Mouse (Mus musculus) kidney, embryonic 16.5 days (tissue): ENCODE measurements at regions not wholly inside any gene's neighbourhood (a gene's known extent, or its start where the extent isn't known, plus 50 kb on each side); places are given as distances from the start of the nearest gene placed in this dataset.

Experiments used
- ATAC-seq: fragments of 200-750 bp; cut with Nextera tagmentation; 2 replicates; pipeline ENCODE4 v1.8.0; 2017; ENCODE audit warnings: moderate TSS enrichment; ENCODE audit not compliant: low FRiP score, low TSS enrichment
- H3K27ac ChIP-seq: fragments of 300-500 bp; sonication (generic); 2 replicates; pipeline ENCODE4 v1.5.1; 2014; ENCODE audit warnings: low read length
- H3K27me3 ChIP-seq: fragments of 300-500 bp; sonication (generic); 2 replicates; pipeline ENCODE4 v1.6.1; 2014; ENCODE audit warnings: low read length, control low read depth, mixed read lengths; ENCODE audit not compliant: insufficient read depth
- H3K36me3 ChIP-seq: fragments of 300-500 bp; sonication (generic); 2 replicates; pipeline ENCODE4 v1.6.1; 2014; ENCODE audit warnings: low read length, control low read depth, mixed read lengths; ENCODE audit not compliant: insufficient read depth
- H3K4me1 ChIP-seq: fragments of 300-500 bp; sonication (generic); 2 replicates; pipeline ENCODE4 v1.6.1; 2014; ENCODE audit warnings: low read length, control low read depth, mixed read lengths; ENCODE audit not compliant: insufficient read depth
- H3K4me2 ChIP-seq: fragments of 300-500 bp; sonication (generic); replicated peaks from 2 replicates; pipeline ENCODE4 v1.6.1; 2014; ENCODE audit warnings: low read depth, low read length
- H3K4me3 ChIP-seq: fragments of 300-500 bp; sonication (generic); 2 replicates; pipeline ENCODE4 v1.5.1; 2014; ENCODE audit warnings: mild to moderate bottlenecking, low read length
- H3K9ac ChIP-seq: fragments of 300-500 bp; sonication (generic); replicated peaks from 2 replicates; pipeline ENCODE4 v1.6.1; 2014; ENCODE audit warnings: low read length
- H3K9me3 ChIP-seq: fragments of 300-500 bp; sonication (generic); 2 replicates; pipeline ENCODE4 v1.6.1; 2016; ENCODE audit warnings: low read length, control low read depth
- WGBS: fragments of 180-500 bp; shearing (Covaris S2); extraction: QIAGEN DNeasy Blood & Tissue Kit; methylation state at CpG from one replicate; pipeline ENCODE4 v1.1.7; 2014; 5-methylcytosine and 5-hydroxymethylcytosine counted together

- Histone ChIP-seq H3K4me3 (no peak overlapping the region), H3K4me2 (no peak overlapping the region), H3K27ac (no peak overlapping the region), H3K9me3 (no peaks in the 10 kb centered on the region), H3K36me3 (no peaks in the 10 kb centered on the region), H3K4me1 (no peaks in the 10 kb centered on the region), H3K9ac (no peak overlapping the region), H3K27me3 (no peaks in the 10 kb centered on the region)
- ATAC-seq: no peak
- 60% methylated on average over 1 of the region's 1 CpGs for WGBS
These were observed 155.7 kb upstream of the Fmo9 start for GRCm38 (mm10) chr1:166837299-166837698.

GRCm38 (mm10) chr1:166839833-166840232 lies 158.2 kb upstream of the Fmo9 start:
- no peak for ATAC-seq
- Histone ChIP-seq H3K4me1 (peaks cover 9% of the 10 kb centered on the region; the same call in 1 of the 2 replicates), H3K9me3 (no peaks in the 10 kb centered on the region), H3K4me3 (no peak overlapping the region), H3K27ac (no peak overlapping the region), H3K27me3 (no peaks in the 10 kb centered on the region), H3K36me3 (no peaks in the 10 kb centered on the region), H3K9ac (no peak overlapping the region), H3K4me2 (no peak overlapping the region)
- 43% methylated on average over 7 of the region's 7 CpGs for WGBS

- ATAC-seq: no peak
- peak overlapping the region; percentile 28 for H3K4me3 ChIP-seq
- peak overlapping the region; percentile 46 for H3K4me2 ChIP-seq
- 0 out of 2 replicates have a peak overlapping the region, but pooled peaks have one; percentile 25 for H3K9ac ChIP-seq
- WGBS: 2% methylated on average over 11 of the region's 11 CpGs
- H3K36me3 ChIP-seq: no peaks in the 10 kb centered on the region
- peaks cover 9% of the 10 kb centered on the region; the same call in 1 of the 2 replicates for H3K4me1 ChIP-seq
- H3K27me3 ChIP-seq: no peaks in the 10 kb centered on the region
- H3K27ac ChIP-seq: no peak overlapping the region
- H3K9me3 ChIP-seq: no peaks in the 10 kb centered on the region
These were observed 157.8 kb upstream of the Fam78b start for GRCm38 (mm10) chr1:166843397-166843877.

GRCm38 (mm10) chr1:166846566-166846965 lies 154.7 kb upstream of the Fam78b start:
- no peaks in the 10 kb centered on the region for H3K9me3 ChIP-seq
- H3K4me3 ChIP-seq: no peak overlapping the region
- 89% methylated on average over 5 of the region's 5 CpGs for WGBS
- ATAC-seq: no peak
- H3K9ac ChIP-seq: no peak overlapping the region
- peaks cover 9% of the 10 kb centered on the region; the same call in 1 of the 2 replicates for H3K4me1 ChIP-seq
- no peaks in the 10 kb centered on the region for H3K36me3 ChIP-seq
- H3K4me2 ChIP-seq: no peak overlapping the region
- H3K27ac ChIP-seq: no peak overlapping the region
- H3K27me3 ChIP-seq: no peaks in the 10 kb centered on the region

GRCm38 (mm10) chr1:166847233-166847632 lies 154.0 kb upstream of the Fam78b start:
- no peaks in the 10 kb centered on the region for H3K27me3 ChIP-seq
- H3K4me1 ChIP-seq: peaks cover 9% of the 10 kb centered on the region; the same call in 1 of the 2 replicates
- no peak overlapping the region for H3K27ac ChIP-seq
- no peak overlapping the region for H3K4me2 ChIP-seq
- WGBS: 94% methylated on average over 6 of the region's 6 CpGs
- H3K9me3 ChIP-seq: no peaks in the 10 kb centered on the region
- no peak for ATAC-seq
- H3K9ac ChIP-seq: no peak overlapping the region
- no peak overlapping the region for H3K4me3 ChIP-seq
- no peaks in the 10 kb centered on the region for H3K36me3 ChIP-seq

GRCm38 (mm10) chr1:166848015-166848535 lies 153.1 kb upstream of the Fam78b start:
- Histone ChIP-seq H3K4me2 (no peak overlapping the region), H3K4me1 (peaks cover 6% of the 10 kb centered on the region; the same call in 1 of the 2 replicates), H3K9ac (no peak overlapping the region), H3K4me3 (no peak overlapping the region), H3K36me3 (no peaks in the 10 kb centered on the region), H3K9me3 (no peaks in the 10 kb centered on the region), H3K27me3 (no peaks in the 10 kb centered on the region), H3K27ac (no peak overlapping the region)
- ATAC-seq: no peak
- 57% methylated on average over 4 of the region's 4 CpGs for WGBS

- ATAC-seq: no peak
- Histone ChIP-seq H3K9me3 (no peaks in the 10 kb centered on the region), H3K27me3 (no peaks in the 10 kb centered on the region), H3K36me3 (no peaks in the 10 kb centered on the region), H3K4me2 (no peak overlapping the region), H3K4me1 (no peaks in the 10 kb centered on the region), H3K9ac (no peak overlapping the region), H3K27ac (no peak overlapping the region), H3K4me3 (no peak overlapping the region)
- 82% methylated on average over 4 of the region's 4 CpGs for WGBS
These were observed 145.2 kb upstream of the Fam78b start for GRCm38 (mm10) chr1:166855988-166856387.

- H3K36me3 ChIP-seq: no peaks in the 10 kb centered on the region
- H3K4me1 ChIP-seq: no peaks in the 10 kb centered on the region
- no peak overlapping the region for H3K4me3 ChIP-seq
- no peak overlapping the region for H3K27ac ChIP-seq
- ATAC-seq: no peak
- H3K9me3 ChIP-seq: no peaks in the 10 kb centered on the region
- 84% methylated on average over 7 of the region's 7 CpGs for WGBS
- no peak overlapping the region for H3K4me2 ChIP-seq
- H3K27me3 ChIP-seq: no peaks in the 10 kb centered on the region
- no peak overlapping the region for H3K9ac ChIP-seq
These were observed 135.0 kb upstream of the Fam78b start for GRCm38 (mm10) chr1:166866256-166866655.

GRCm38 (mm10) chr1:166871258-166871657 lies 130.0 kb upstream of the Fam78b start:
- 74% methylated on average over 4 of the region's 4 CpGs for WGBS
- Histone ChIP-seq H3K4me3 (no peak overlapping the region), H3K9me3 (no peaks in the 10 kb centered on the region), H3K27me3 (no peaks in the 10 kb centered on the region), H3K4me1 (no peaks in the 10 kb centered on the region), H3K27ac (no peak overlapping the region), H3K4me2 (no peak overlapping the region), H3K36me3 (no peaks in the 10 kb centered on the region), H3K9ac (no peak overlapping the region)
- ATAC-seq: no peak

GRCm38 (mm10) chr1:166876452-166876851 lies 124.8 kb upstream of the Fam78b start:
- H3K9ac ChIP-seq: no peak overlapping the region
- H3K27me3 ChIP-seq: no peaks in the 10 kb centered on the region
- no peak overlapping the region for H3K4me3 ChIP-seq
- no peak overlapping the region for H3K27ac ChIP-seq
- no peaks in the 10 kb centered on the region for H3K9me3 ChIP-seq
- no peaks in the 10 kb centered on the region for H3K36me3 ChIP-seq
- H3K4me1 ChIP-seq: no peaks in the 10 kb centered on the region
- H3K4me2 ChIP-seq: no peak overlapping the region
- 89% methylated on average over 2 of the region's 2 CpGs for WGBS
- ATAC-seq: no peak
